Mouse (Mus musculus) neural tube, embryonic 14.5 days (tissue): ENCODE data around the gene Supt16. TPM values are rescaled to one million over a fixed set of nuclear protein-coding genes. Genes with fewer than 3 reads are reported as not detected.

Experiments
- polyA plus RNA-seq: library from polyadenylated mRNA; unstranded; fragments of >200 nt; fragmentation: Nextera tagmentation; extraction: Ambion mirVana; gene quantifications from 2 replicates; pipeline ENCODE4 v1.2.1, GENCODE M21; 2014

Gene Supt16
- polyA plus RNA-seq, 1 experiment from 2014 or later, result 61.4 TPM

Other genes with a start within 250 kb of the Supt16 start
- gene Arhgef40, start 212.7 kb downstream of the Supt16 start, polyA plus RNA-seq, result 66.5 and 73.8 TPM in 2 replicates
- 0.47 and 0.66 TPM in 2 replicates for gene Tmem253, start 181.8 kb downstream of the Supt16 start, polyA plus RNA-seq
- 24.1 and 27.4 TPM in 2 replicates for gene Zfp219, start 176.7 kb downstream of the Supt16 start, polyA plus RNA-seq
- not detected in 2 replicates for gene Olfr221, start 155.0 kb downstream of the Supt16 start, polyA plus RNA-seq
- 432 and 490 TPM in 2 replicates for gene Hnrnpc, start 93.4 kb downstream of the Supt16 start, polyA plus RNA-seq
- 42.0 and 47.5 TPM in 2 replicates for gene Rpgrip1, start 86.7 kb downstream of the Supt16 start, polyA plus RNA-seq
- gene Chd8, start 60.4 kb upstream of the Supt16 start, polyA plus RNA-seq, result 49.6 and 59.6 TPM in 2 replicates
- 49.0 and 69.3 TPM in 2 replicates for gene Tox4, start 81.7 kb upstream of the Supt16 start, polyA plus RNA-seq
- gene Rab2b, start 82.1 kb upstream of the Supt16 start, polyA plus RNA-seq, result 69.4 TPM in 2 replicates
- 41.1 and 42.5 TPM in 2 replicates for gene Mettl3, start 107.7 kb upstream of the Supt16 start, polyA plus RNA-seq
- gene Sall2, start 131.3 kb upstream of the Supt16 start, polyA plus RNA-seq, result 42.4 and 52.4 TPM in 2 replicates
- gene Olfr1513, start 159.0 kb upstream of the Supt16 start, polyA plus RNA-seq, result not detected in 2 replicates
- gene Olfr1512, start 181.8 kb upstream of the Supt16 start, polyA plus RNA-seq, result not detected in 2 replicates
- 0.41 and 1.1 TPM in 2 replicates for gene Olfr1511, start 200.0 kb upstream of the Supt16 start, polyA plus RNA-seq
- not detected in 2 replicates for gene Olfr1510, start 217.0 kb upstream of the Supt16 start, polyA plus RNA-seq
- gene Olfr1509, start 245.6 kb upstream of the Supt16 start, polyA plus RNA-seq, result not detected in 2 replicates